Mouse (Mus musculus) stomach, embryonic 16.5 days (tissue): ENCODE measurements at regions not wholly inside any gene's neighbourhood (a gene's known extent, or its start where the extent isn't known, plus 50 kb on each side); places are given as distances from the start of the nearest gene placed in this dataset.
A peak's percentile ranks its signal among the peaks of the same experiment; 100 is the strongest.

Source experiments
- ATAC-seq: fragments of 200-750 bp; cut with Nextera tagmentation; 2 replicates; pipeline ENCODE4 v1.8.0; 2017; ENCODE audit warnings: moderate number of reproducible peaks, moderate TSS enrichment; ENCODE audit not compliant: insufficient read depth, low FRiP score
- H3K27ac ChIP-seq: fragments of 300-500 bp; sonication (generic); 2 replicates; pipeline ENCODE4 v1.5.1; 2014; ENCODE audit warnings: low read length
- H3K27me3 ChIP-seq: fragments of 300-500 bp; sonication (generic); 2 replicates; pipeline ENCODE4 v1.6.1; 2014; ENCODE audit warnings: low read length, control low read depth, mixed read lengths; ENCODE audit not compliant: control insufficient read depth, insufficient read depth
- H3K36me3 ChIP-seq: fragments of 300-500 bp; sonication (generic); 2 replicates; pipeline ENCODE4 v1.6.1; 2014; ENCODE audit warnings: low read length; ENCODE audit not compliant: control insufficient read depth, insufficient read depth
- H3K4me1 ChIP-seq: fragments of 300-500 bp; sonication (generic); 2 replicates; pipeline ENCODE4 v1.6.1; 2014; ENCODE audit warnings: low read length, control low read depth, mixed read lengths; ENCODE audit not compliant: control insufficient read depth, insufficient read depth
- H3K4me2 ChIP-seq: fragments of 300-500 bp; sonication (generic); 2 replicates; pipeline ENCODE4 v1.6.1; 2014; ENCODE audit warnings: low read depth, low read length, mixed read lengths
- H3K4me3 ChIP-seq: fragments of 300-500 bp; sonication (generic); replicated peaks from 2 replicates; pipeline ENCODE4 v1.5.1; 2014; ENCODE audit warnings: mild to moderate bottlenecking, low read length
- H3K9ac ChIP-seq: fragments of 300-500 bp; sonication (generic); 2 replicates; pipeline ENCODE4 v1.6.1; 2014; ENCODE audit warnings: low read length
- H3K9me3 ChIP-seq: fragments of 300-500 bp; sonication (generic); replicated peaks from 2 replicates; pipeline ENCODE4 v1.6.1; 2016; ENCODE audit warnings: low read length, control low read depth; ENCODE audit not compliant: control insufficient read depth
- WGBS: fragments of 180-500 bp; shearing (Covaris S2); extraction: QIAGEN DNeasy Blood & Tissue Kit; methylation state at CpG from one replicate; pipeline ENCODE4 v1.1.7; 2014; 5-methylcytosine and 5-hydroxymethylcytosine counted together

DNA sequence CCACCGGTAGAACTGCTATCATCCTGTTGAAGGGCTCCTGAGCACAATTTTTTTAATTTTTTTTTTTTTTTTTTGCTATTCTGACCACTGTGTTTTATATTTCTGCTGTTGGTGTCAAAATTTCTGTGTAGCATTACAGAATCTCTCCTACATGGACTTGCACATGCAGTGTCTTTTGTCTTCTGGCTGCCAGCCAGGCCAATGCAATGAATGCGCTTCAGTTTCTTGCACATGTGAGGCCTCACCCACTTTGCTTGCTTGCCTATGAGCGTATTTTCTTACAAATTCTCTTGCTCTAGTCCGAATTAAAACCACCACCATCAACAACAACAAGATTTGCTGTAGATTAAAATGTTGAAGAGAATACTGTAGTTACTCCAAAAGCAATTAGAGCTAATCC lies 213.2 kb upstream of the P2ry1 start:
- Histone ChIP-seq H3K9me3 (no peaks in the 10 kb centered on the region), H3K4me2 (no peak overlapping the region), H3K4me3 (no peak overlapping the region), H3K9ac (no peak overlapping the region), H3K36me3 (no peaks in the 10 kb centered on the region), H3K27ac (no peak overlapping the region), H3K27me3 (no peaks in the 10 kb centered on the region), H3K4me1 (no peaks in the 10 kb centered on the region; the same call in 1 of the 2 replicates)
- 75% methylated on average over 4 of the region's 4 CpGs for WGBS
- ATAC-seq = no peak

DNA sequence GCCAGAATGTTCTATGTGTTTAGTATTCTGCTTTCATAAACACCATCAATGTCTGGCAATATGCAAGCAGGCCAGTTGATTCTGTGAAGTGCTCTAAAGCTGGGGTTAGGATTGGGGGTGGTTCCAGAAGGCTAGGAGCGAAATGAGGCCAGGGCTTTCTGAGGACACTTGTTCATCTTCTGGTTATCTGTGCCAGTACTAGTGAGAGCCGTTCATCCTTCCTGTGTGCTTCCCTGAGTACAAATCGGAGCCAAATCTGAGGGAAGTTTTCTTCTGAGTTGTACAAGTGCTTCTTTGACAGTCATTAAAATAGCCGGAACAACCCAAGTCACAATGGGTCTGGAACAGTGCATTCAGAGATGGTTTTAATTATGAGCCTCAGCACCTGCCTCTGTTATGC lies 210.4 kb upstream of the P2ry1 start:
- no peaks in the 10 kb centered on the region; the same call in 1 of the 2 replicates for H3K4me1 ChIP-seq
- whole genome bisulfite sequencing = 72% methylated on average over 4 of the region's 4 CpGs
- no peaks in the 10 kb centered on the region for H3K36me3 ChIP-seq
- H3K9ac ChIP-seq = no peak overlapping the region
- H3K9me3 ChIP-seq = no peaks in the 10 kb centered on the region
- no peak for ATAC-seq
- no peak overlapping the region for H3K4me2 ChIP-seq
- H3K4me3 ChIP-seq = no peak overlapping the region
- no peaks in the 10 kb centered on the region for H3K27me3 ChIP-seq
- no peak overlapping the region for H3K27ac ChIP-seq

DNA sequence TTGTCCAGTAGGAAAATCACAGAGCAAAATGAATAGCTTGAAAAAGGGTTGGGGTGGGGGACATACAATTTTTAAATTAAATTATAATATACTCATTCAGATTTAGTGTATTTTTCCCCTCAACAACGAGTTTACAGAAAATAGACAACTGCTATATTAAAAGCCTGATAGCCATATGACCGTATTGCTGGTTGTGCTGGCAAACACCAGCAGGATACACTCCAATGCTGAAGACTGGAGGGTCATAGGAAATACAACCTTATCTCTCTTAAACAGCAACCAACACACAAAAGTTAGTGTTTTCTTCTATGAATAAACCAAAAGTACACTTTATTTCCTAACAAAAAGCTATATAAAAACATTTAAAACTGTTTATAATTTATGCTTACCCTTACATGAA lies 206.4 kb upstream of the P2ry1 start:
- no peak overlapping the region for H3K9ac ChIP-seq
- H3K9me3 ChIP-seq = no peaks in the 10 kb centered on the region
- H3K27me3 ChIP-seq = no peaks in the 10 kb centered on the region
- no peak overlapping the region for H3K27ac ChIP-seq
- 78% methylated on average over 2 of the region's 2 CpGs for WGBS
- no peak overlapping the region for H3K4me3 ChIP-seq
- no peak for ATAC-seq
- no peak overlapping the region for H3K4me2 ChIP-seq
- H3K4me1 ChIP-seq = no peaks in the 10 kb centered on the region
- H3K36me3 ChIP-seq = no peaks in the 10 kb centered on the region

DNA sequence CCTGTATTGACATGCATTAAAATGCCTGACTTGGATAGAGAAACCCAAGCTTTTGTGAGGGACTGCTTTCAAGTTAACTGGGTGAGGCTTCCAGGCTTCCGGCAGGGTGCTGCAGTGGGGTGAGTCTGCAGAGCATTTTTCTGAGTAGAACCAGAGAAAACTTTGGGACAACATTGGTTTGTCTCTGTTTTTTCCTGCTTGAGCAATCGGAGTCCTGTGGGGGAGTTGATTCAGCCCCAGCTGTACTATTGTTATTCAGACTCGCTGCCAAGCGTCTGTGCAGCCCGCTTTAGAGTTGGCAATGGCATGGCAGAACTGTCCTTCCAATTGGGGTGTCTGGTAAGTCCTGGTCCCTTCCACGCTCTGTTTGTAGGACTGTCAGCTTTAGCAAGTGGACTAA lies 204.8 kb upstream of the P2ry1 start:
- Histone ChIP-seq H3K4me2 (no peak overlapping the region), H3K27me3 (no peaks in the 10 kb centered on the region), H3K4me1 (no peaks in the 10 kb centered on the region), H3K9ac (no peak overlapping the region), H3K4me3 (no peak overlapping the region), H3K9me3 (no peaks in the 10 kb centered on the region), H3K36me3 (no peaks in the 10 kb centered on the region), H3K27ac (peak overlapping the region; percentile 67)
- no peak for ATAC-seq
- 74% methylated on average over 6 of the region's 6 CpGs for WGBS

DNA sequence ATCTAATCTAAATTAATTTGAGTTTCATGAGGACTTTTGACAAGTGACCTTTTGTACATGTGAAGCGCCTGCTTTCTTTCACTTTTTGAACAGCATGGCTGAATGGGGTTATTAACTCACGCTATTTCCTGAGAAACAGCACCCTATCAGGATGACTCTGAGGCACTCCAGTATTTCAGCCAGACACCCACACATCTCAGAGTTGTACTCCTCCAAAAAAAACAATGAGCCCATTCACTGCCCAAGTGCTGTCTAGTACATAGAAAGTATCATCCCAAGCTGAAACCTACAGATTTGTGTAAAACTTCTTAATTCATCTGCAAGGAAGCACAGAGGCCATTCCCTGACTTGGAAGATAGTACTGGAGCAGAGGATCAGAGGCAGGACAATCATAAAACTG lies 204.1 kb upstream of the P2ry1 start:
- WGBS = 66% methylated on average over 2 of the region's 2 CpGs
- Histone ChIP-seq H3K9ac (no peak overlapping the region), H3K4me1 (no peaks in the 10 kb centered on the region), H3K4me3 (no peak overlapping the region), H3K4me2 (no peak overlapping the region), H3K27ac (peak overlapping the region; percentile 5; the same call in 1 of the 2 replicates), H3K36me3 (no peaks in the 10 kb centered on the region), H3K9me3 (no peaks in the 10 kb centered on the region), H3K27me3 (no peaks in the 10 kb centered on the region)
- ATAC-seq = no peak

DNA sequence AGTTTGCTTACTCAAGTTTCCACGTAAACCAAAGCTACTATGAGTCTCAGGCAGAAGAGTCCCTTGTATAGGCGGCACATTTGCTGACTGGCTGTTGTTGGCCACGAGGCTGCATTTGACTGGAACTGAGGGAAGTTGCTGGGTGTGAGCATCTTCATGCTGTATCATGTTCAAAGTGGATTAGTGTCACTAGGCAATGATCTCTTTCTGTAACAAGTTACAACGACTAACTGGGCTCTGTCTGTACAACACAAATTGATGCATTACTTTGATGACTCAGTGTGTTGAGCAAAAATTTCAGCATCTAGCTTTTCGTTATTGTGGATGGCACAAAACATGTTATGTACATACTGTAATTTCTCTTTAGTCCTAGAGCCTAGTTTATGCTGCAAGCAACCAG lies 203.7 kb upstream of the P2ry1 start:
- ATAC-seq = no peak
- Histone ChIP-seq H3K27me3 (no peaks in the 10 kb centered on the region), H3K27ac (peak overlapping the region; percentile 5; the same call in 1 of the 2 replicates), H3K9me3 (no peaks in the 10 kb centered on the region), H3K4me3 (no peak overlapping the region), H3K36me3 (no peaks in the 10 kb centered on the region), H3K4me1 (no peaks in the 10 kb centered on the region), H3K4me2 (no peak overlapping the region), H3K9ac (no peak overlapping the region)
- 69% methylated on average over 5 of the region's 5 CpGs for WGBS

DNA sequence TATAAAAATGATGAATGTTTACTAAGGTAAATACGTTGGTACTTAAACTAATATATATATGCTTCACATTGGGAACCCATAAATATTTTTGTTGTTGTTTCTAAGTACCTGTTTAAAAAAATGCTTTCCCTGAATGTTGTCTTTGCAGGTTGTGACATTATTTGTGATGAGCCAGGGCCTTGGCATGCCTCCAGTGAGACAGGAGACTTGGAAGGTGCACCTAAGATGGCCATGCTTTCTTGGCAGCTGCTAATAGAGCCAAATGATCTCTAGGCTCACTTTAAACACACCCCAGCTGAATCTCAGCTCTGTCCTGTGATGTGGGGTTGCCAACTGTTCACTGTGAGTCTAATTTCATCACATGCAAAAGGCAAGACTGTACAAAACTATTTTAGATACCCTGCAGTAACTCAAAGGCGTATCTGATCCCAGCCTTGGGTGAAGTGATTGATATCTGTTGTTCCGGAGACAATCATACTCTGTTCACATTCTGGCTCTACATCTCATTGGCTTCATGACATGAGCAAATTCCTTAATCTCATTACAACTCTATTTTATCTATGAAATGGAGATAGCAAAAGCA lies 197.8 kb upstream of the P2ry1 start:
- Histone ChIP-seq H3K27ac (no peak overlapping the region), H3K36me3 (no peaks in the 10 kb centered on the region), H3K9ac (no peak overlapping the region), H3K27me3 (no peaks in the 10 kb centered on the region), H3K4me1 (no peaks in the 10 kb centered on the region), H3K9me3 (no peaks in the 10 kb centered on the region), H3K4me3 (no peak overlapping the region), H3K4me2 (no peak overlapping the region)
- 69% methylated on average over 3 of the region's 3 CpGs for WGBS
- no peak for ATAC-seq

DNA sequence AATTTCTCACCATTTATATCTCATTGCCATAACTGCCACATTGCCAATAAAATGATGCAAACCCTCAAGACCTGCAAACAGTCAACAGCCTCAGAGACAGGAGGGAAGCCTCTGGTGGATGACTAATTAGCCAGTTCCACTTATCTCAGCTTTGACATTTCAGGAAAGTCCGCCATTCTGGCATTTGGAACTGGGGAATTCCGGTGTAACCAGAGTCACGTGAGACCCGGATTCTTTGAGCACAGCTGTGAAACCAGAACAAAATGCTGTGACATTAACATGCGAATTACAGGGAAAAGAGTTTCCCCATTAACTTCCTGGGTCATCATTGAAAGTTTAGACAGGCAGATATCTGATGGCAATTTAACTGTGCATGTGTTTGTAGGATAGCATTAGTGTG lies 190.7 kb upstream of the P2ry1 start:
- WGBS = 46% methylated on average over 5 of the region's 5 CpGs
- ATAC-seq = no peak

DNA sequence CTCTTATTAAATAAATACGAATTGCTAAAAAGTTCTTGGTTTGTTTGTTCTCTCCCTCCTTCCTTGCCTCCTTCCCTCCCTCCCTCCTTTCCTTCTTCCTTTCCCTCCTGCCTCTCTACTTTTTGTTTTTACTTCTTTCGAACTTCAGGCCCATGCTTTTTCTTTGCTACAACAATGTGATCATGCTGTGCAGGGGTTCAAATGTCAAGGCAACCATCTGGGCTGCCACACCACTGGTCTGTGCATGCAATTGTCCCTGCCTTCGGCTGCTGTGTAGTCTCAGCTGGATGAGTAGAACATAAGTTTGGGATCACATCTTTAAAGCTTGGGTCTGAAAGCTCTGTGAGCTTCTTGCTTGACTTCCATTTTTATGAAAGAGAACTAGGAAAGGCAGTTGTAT lies 189.1 kb upstream of the P2ry1 start:
- 68% methylated on average over 3 of the region's 3 CpGs for WGBS
- ATAC-seq = no peak

More for the DNA sequence above, 190.7 kb upstream of the P2ry1 start:
- no peaks in the 10 kb centered on the region for H3K9me3 ChIP-seq
- no peaks in the 10 kb centered on the region for H3K4me1 ChIP-seq
- no peak overlapping the region for H3K27ac ChIP-seq
- H3K9ac ChIP-seq = no peak overlapping the region
- no peaks in the 10 kb centered on the region for H3K27me3 ChIP-seq
- H3K4me2 ChIP-seq = no peak overlapping the region
- H3K36me3 ChIP-seq = no peaks in the 10 kb centered on the region
- no peak overlapping the region for H3K4me3 ChIP-seq

More for the DNA sequence above, 189.1 kb upstream of the P2ry1 start:
- Histone ChIP-seq H3K27me3 (no peaks in the 10 kb centered on the region), H3K27ac (no peak overlapping the region), H3K36me3 (no peaks in the 10 kb centered on the region), H3K4me1 (no peaks in the 10 kb centered on the region), H3K9ac (no peak overlapping the region), H3K9me3 (no peaks in the 10 kb centered on the region), H3K4me2 (no peak overlapping the region), H3K4me3 (no peak overlapping the region)
